Mouse (Mus musculus): Measurements from ENCODE around the gene Iqck.

Iqck gene

GRCm38 (mm10) chr7:118850676-118851290 lies 4.8 kb upstream of the Iqck start:
- no peak for DNase-seq (ENCODE audit: low read depth, low spot score)

- no peak for DNase-seq (ENCODE audit: low read depth, low spot score)
Measured at GRCm38 (mm10) chr7:118851571-118851970, 4.0 kb upstream of the Iqck start.

- DNase-seq (ENCODE audit: low read depth, low spot score): no peak
Measured at GRCm38 (mm10) chr7:118852611-118853010, 2.9 kb upstream of the Iqck start.

- no peak for DNase-seq (ENCODE audit: low read depth, low spot score)
Measured at GRCm38 (mm10) chr7:118854606-118855005, 946 bp upstream of the Iqck start.

- no peak for DNase-seq (ENCODE audit: low read depth, low spot score)
Measured at GRCm38 (mm10) chr7:118855877-118856304, 339 bp downstream of the Iqck start, which contains the start of gene Knop1. Gene Knop1, minus strand, starts transcription at chr7:118856254.

- DNase-seq (ENCODE audit: low read depth, low spot score): no peak
Measured at GRCm38 (mm10) chr7:118858640-118859039, 3.1 kb downstream of the Iqck start.

GRCm38 (mm10) chr7:118865362-118865761 lies 9.8 kb downstream of the Iqck start:
- DNase-seq (ENCODE audit: low read depth, low spot score): no peak

GRCm38 (mm10) chr7:118879466-118880029 lies 24.0 kb downstream of the Iqck start:
- no peak for DNase-seq (ENCODE audit: low read depth, low spot score)

GRCm38 (mm10) chr7:118883957-118884356 lies 28.4 kb downstream of the Iqck start:
- no peak for DNase-seq (ENCODE audit: low read depth, low spot score)

GRCm38 (mm10) chr7:118884969-118885368 lies 29.4 kb downstream of the Iqck start:
- DNase-seq (ENCODE audit: low read depth, low spot score): no peak

GRCm38 (mm10) chr7:118887303-118888055 lies 31.9 kb downstream of the Iqck start:
- no peak for DNase-seq (ENCODE audit: low read depth, low spot score)

- no peak for DNase-seq (ENCODE audit: low read depth, low spot score)
Measured at GRCm38 (mm10) chr7:118889046-118889680, 33.6 kb downstream of the Iqck start.

- DNase-seq (ENCODE audit: low read depth, low spot score): no peak
Measured at GRCm38 (mm10) chr7:118895469-118896450, 40.2 kb downstream of the Iqck start.

GRCm38 (mm10) chr7:118898063-118898462 lies 42.5 kb downstream of the Iqck start:
- no peak for DNase-seq (ENCODE audit: low read depth, low spot score)

GRCm38 (mm10) chr7:118900090-118900489 lies 44.5 kb downstream of the Iqck start:
- DNase-seq (ENCODE audit: low read depth, low spot score): no peak

- DNase-seq (ENCODE audit: low read depth, low spot score): no peak
Measured at GRCm38 (mm10) chr7:118902944-118903343, 47.4 kb downstream of the Iqck start.

- DNase-seq (ENCODE audit: low read depth, low spot score): no peak
Measured at GRCm38 (mm10) chr7:118903879-118904278, 48.3 kb downstream of the Iqck start.

- DNase-seq (ENCODE audit: low read depth, low spot score): no peak
Measured at GRCm38 (mm10) chr7:118904530-118904929, 49.0 kb downstream of the Iqck start.

- no peak for DNase-seq (ENCODE audit: low read depth, low spot score)
Measured at GRCm38 (mm10) chr7:118908961-118909515, 53.5 kb downstream of the Iqck start.

GRCm38 (mm10) chr7:118910464-118910863 lies 54.9 kb downstream of the Iqck start:
- DNase-seq (ENCODE audit: low read depth, low spot score): no peak

- DNase-seq (ENCODE audit: low read depth, low spot score): no peak
Measured at GRCm38 (mm10) chr7:118911170-118911569, 55.6 kb downstream of the Iqck start.
